Mouse (Mus musculus): ENCODE data around the gene Slc39a13.
"Not testable (repeated sequence)": the region's sequence is repeated elsewhere in the genome, so short reads cannot be mapped to it uniquely, and the experiment has no call there.

The Slc39a13 gene

DNA sequence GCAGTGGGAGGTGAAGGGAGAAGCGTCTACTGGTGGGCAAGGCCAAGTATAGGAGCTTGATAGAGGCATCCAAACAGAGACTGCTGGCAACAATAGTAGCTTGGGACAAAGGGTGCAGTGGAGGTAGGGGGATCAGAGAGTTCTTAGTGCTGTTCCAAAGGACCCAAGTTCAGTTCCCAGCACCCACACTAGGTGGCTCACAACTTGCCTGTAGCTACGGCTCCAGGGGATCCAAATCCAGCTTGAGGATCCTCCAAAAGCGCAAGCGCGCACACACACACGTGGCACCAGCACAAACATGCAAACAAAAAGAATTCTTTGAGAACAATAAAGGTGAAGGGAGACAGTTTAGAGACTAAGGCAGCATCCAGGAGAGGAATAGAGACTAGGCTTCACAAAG lies 6.0 kb downstream of the Slc39a13 start:
- no peak for DNase-seq (ENCODE audit: low spot score)

DNA sequence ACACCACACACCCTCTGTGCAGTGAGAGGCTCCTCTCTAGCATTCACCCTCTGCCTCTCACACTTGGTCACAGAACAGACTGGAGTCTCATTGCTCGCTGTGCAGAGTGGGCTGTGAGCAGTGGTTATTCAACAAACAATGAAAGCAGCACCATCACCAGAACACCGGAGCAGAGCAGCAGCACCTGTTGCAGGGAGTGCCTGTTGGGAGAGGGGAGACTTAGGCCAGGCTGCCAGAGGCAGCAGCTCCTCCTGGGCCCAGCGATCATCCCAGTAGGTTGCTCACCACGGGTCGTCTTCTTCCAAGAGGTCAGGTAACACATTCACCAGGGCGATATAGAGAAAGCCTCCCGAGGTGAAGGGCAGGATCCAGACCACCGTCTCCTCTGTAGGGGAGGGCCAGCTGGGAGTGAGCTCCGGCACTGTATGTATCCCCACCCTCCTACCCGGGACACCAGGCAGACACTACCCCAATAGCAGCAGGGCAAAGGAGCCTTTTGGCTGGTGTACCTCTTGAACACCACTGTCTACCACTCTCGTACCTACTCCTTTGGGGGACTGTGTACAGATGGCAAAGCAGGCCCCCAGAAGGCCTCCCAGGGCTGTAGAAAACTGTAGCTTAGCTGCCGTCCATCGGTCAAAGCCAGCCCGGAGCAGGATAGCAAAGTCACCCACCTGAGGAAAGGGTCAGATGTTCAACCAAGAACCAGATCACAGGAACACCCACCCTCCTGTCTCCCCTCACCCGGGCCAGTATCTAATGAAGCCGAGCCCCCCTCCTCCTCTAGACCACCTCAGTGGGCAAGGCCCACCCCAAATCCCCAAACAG lies 7.2 kb downstream of the Slc39a13 start:
- no peak for DNase-seq (ENCODE audit: low spot score)

DNA sequence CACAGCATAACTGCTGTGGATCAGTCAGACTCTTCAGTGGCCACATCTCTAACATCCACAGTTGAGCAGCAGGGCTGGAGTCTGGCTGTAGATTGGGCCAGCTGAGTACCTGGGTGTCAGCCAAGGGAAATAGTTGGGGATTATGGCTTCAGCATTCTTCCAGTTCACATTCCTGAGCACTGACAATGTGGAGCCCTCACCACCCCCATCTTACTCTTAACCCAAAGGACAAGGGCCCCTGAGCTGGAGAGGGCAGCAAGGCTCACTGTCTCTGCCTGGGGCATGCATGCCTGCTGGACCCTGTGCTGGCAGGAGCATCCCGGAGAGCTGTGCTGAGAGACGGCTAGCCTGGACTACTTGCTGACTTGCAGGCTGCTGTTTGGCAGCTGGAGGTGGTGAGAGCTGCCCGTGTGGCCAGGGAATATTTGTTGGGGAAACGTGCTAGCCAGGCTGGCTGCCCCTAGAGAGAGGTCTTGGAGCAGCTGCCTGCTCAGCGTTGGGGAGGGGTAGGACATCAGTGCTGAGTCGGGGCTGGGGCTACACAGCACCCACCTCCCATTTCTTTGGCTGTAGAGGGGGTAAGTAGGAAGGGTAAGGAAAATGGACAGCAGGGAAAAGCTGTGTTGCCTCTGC lies 8.3 kb downstream of the Slc39a13 start:
- DNase-seq (ENCODE audit: low spot score), result no peak

DNA sequence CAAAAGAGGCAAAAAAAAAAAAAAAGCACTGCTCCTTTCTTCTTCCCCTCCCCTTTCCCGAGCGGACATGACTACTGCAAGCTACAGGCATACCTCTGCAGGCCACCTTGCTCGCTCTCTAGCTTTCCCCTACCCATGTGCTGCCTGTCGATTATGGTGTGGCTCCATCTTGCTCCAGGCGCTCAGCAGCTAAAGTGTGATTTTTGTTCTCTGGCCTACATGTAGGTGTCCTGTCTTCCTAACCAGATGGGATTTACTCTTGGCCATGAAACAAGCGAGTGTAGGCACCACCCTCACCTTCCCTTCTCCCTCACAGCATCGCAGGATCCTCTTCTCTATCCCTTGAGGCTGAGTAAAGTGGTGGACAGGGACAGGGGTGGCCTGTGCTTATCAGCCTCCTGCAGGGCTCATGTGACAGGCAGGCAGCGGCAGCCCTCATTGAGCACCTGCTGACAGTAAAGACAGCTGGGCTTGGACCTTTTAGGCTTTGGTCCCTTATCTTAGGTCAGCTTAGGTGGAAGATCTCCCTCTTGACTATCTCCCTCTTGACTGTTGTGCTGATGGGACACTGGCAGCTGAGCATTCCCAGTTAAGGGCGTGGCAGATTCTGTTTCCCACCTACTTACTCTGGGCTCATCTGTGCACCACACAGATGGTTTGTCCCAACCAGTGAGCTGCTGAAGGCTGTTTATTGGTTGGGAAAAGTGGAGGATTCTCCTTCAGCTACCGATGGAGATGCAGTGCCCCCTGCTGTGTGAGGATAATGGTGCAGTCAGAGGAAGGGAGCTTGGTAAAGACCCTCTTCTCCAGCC lies 9.5 kb downstream of the Slc39a13 start:
- DNase-seq (ENCODE audit: low spot score), result peak; percentile 64

DNA sequence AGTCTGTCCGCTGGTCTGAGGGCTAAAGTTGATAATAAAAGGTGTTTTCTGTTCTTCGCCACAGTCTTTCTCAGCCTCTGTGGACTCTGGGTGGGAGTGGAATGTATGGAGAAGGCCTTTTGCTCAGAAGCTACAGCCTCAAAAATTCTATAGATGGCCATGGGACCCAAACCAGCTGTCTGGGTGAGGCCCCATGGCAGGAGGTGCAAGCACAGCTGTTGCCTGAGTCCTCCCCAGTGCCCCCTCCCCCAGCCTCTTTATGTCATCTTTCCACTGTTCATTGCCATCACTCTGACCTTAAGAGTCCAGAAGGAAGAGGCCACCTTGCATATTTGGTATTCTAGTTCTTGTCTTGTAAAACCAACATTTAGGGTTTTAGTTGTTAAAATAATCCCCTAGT lies 10.8 kb downstream of the Slc39a13 start:
- DNase-seq (ENCODE audit: low spot score), result no peak

DNA sequence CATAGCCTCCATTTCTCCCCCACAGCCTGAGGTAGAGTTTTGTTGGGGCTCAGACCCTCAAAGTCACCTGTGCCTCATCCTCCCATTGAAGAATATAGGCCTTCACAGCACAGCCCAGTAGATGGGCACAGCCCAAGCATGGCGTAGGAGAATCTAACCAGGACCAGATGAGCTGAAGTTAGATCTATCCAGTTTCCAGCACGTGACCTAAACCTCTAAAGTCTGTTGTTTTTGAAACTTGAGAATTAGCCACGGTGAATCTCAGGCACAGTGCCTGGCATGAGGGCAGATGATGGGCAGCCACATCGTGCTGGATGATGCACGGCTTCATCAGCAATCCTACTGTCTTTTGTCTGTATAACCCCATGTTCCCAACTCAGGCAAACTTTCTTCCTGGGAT lies 11.8 kb downstream of the Slc39a13 start:
- no peak for DNase-seq (ENCODE audit: low spot score)

DNA sequence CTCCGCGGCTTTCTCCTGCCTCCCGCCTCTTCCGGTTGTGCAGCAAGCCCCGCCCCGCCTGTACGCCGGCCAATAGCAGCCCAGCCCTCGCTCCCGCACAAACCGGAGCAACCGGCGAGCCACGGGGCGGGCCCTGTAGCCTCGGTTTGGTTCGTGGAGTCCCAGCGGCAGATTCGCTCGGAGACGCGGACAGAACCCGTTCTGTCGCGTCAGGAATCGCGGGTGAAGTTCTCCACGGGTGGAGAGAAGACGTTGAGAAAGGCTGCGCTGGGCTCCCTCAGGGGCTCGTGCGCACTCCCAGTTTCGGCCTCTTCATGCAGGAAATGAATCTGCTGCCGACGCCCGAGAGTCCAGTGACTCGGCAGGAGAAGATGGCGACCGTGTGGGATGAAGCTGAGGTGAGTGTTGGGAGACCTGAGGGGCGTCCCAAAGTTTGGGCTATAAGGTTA lies 16.3 kb downstream of the Slc39a13 start, which contains the start of gene Psmc3:
Gene Psmc3, plus strand, starts transcription at position 76 of the 449 bp plus-strand sequence.
- DNase-seq (ENCODE audit: low spot score), result peak; percentile 87

DNA sequence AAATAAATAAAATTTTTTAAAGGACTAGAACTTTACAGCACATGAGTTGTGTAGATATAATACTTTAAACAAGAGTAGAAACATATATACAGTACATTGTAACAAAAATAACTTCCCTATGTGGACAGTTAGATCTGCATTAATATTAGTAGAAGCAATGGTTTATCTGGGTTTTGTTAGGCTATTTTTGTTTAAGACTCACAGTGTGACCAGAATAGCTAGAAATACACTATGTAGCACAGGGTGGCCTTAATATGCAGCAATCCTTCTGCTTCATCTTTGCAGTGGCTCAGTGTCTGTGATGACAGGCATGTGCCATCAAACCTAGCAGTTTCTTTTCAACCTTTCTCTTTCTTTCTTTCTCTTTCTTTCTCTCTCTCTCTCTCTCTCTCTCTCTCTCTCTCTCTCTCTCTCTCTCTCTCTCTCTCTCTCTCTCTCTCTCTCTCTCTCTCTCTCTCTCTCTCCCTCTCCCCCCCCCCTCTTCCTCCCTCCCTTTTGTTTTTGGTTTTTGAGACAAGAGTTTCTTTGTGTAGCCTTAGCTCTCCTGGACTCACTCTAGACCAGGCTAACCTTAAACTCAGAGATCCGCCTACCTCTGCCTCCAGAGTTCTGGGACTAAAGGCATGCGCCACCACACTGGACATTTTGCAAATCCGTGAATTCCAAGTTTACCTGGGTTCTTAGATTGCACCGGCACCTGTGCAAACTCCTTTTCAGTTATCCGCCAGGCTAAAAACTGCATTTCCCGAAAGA lies 16.9 kb downstream of the Slc39a13 start:
- DNase-seq (ENCODE audit: low spot score), result no peak

DNA sequence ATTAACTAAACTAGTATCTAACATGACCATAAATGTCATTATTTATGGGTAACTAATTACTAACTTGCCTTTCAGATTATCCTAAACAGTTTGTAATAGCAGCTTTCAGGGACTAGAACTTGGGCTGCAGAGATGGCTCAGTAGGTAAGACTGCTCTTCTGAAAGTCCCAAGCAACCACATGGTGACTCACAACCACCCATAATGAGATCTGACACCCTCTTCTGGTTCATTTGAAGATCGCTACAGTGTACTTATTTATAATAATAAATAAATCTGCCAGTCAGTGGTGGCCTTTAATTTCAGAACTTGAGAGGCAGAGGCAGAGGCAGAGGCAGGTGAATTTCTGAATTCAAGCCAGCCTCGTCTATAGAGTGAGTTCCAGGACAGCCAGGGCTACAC lies 17.5 kb downstream of the Slc39a13 start:
- DNase-seq (ENCODE audit: low spot score), result no peak

DNA sequence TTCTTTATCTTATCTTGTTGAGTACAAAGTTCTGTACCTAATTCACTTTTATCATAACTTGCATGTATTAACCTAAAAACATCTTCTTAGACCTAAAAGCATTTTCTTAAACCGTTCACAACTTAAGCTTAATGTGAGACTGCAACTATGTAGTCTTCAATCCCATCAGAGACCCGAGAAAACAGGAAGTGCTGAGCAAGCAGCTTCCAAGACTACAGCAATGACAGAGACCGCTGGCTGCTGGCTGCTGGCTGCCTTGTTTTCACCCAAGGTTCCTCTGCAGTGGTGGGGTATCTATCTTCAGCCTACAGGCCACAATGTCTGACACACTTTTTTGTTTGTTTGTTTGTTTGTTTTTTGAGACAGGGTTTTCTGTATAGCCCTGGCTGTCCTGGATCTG lies 18.3 kb downstream of the Slc39a13 start:
- no peak for DNase-seq (ENCODE audit: low spot score)

DNA sequence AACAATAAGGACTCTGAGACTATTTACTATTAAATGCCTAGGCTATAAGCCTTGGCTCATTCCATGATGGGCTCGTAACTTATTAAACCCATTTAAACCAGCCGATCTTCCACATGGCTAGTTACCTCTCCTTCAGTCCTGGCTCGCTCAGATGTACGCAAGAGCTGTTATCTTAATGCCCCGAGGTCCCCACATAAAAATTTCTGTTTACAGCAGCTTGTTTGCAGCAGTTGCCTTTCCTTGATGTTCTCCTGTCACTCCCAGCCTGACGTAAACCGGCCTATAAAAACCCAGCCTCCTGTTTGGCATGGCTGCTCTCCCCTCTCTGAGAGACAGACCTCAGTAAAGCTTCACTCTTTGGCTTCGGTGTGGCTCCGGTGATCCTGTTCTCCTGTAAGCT lies 22.9 kb downstream of the Slc39a13 start:
- no peak for DNase-seq (ENCODE audit: low spot score)

DNA sequence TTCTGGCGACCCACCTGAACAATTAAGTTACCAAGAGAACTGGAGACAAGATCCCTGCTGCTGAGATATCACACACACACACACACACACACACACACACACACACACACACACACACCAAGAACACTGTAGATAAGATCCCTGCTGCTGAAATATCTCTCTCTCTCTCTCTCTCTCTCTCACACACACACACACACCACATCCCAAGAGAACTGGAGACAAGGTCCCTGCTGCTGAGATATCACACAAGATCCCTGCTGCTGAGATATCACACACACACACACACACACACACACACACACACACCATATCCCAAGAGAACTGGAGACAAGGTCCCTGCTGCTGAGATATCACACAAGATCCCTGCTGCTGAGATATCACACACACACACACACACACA lies 24.4 kb downstream of the Slc39a13 start:
- DNase-seq (ENCODE audit: low spot score), result not testable (repeated sequence)

DNA sequence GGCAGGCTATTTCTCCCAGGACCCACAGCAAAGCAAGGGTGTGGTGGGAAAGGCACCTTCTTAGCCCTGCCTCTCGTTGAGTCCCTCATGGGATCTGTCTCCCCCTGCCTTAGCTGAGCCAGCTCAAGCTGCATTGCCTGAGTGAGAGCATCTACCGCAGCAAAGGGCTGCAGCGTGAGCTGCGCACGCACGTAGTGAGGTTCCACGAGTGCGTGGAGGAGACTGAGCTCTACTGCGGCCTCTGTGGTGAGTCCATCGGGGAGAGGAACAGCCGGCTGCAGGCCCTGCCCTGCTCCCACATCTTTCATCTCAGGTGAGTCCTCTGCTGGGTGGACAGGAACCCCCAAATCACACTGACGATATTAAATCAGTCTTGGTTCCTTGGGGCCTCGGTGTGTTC lies 25.5 kb downstream of the Slc39a13 start:
- no peak for DNase-seq (ENCODE audit: low spot score)

DNA sequence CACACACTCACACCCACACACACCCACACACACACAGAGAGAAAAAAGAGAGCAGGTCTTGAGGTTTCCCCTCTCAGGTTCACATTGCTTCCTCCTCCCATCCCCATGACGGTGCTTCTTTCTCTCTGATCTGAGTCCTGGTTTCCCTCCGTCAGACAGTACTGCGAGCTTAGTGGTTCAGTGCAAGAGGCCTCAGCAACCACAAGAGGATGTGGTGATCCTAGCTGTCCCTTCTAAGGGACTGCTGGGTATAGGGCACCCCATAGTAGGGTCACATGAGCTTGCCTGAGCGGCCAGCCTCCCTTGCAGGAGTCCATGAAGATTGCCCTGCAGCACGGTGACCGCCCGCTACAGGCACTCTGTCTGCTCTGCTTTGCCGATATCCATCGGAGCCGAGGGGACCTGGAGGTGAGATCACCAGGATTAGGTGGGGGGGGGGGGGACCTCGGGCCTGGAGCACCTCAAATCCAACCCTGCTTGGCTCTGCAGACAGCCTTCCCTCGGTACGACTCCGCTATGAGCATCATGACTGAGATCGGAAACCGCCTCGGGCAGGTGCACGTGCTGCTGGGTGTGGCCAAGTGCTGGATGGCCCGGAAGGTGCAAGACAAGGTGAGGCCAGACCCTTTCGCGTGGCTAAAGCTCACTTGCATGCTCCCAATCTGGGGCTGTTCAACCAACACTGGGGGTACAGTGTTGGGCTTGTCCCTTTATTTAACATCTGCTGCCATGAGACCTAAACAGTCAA lies 27.4 kb downstream of the Slc39a13 start:
- no peak for DNase-seq (ENCODE audit: low spot score)

DNA sequence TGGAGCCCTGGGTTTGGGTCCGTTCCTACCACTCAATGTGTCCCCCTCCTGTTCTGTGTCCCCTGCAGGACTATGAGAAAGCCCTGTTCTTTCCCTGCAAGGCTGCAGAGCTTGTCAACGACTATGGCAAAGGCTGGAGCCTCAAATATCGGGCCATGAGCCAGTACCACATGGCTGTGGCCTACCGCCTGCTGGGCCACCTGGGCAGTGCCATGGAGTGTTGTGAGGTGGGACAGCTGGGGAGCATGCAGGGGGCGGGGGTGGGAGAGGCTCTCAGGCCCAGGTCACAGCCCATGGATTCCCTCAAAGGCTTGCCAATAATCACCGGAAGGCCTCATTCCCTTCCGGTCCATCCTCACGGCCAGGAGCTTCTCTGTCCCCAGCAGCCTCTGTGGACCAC lies 28.4 kb downstream of the Slc39a13 start:
- no peak for DNase-seq (ENCODE audit: low spot score)

DNA sequence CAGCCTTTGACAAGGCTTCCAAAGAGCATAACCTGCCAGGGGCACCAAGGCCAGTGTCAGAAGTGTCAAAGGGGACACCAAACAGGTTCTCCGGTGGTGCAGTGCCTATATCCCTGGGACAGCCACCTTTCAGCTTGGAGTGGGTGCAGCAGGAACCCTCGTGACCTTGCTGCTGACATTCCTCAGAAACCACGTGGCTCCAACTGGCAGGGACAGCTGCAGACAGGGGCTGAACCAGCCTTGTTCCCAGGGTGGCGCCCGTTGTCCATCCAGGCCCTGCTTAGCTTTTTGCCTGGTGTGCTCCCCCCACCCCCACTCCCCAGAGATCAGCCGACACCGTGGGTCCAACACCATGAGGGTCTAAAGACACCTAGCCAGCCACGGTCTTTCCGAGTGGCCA lies 34.8 kb downstream of the Slc39a13 start, which contains the start of gene Rapsn:
Gene Rapsn, plus strand, starts transcription at position 236 of the 400 bp plus-strand sequence.
- no peak for DNase-seq (ENCODE audit: low spot score)

DNA sequence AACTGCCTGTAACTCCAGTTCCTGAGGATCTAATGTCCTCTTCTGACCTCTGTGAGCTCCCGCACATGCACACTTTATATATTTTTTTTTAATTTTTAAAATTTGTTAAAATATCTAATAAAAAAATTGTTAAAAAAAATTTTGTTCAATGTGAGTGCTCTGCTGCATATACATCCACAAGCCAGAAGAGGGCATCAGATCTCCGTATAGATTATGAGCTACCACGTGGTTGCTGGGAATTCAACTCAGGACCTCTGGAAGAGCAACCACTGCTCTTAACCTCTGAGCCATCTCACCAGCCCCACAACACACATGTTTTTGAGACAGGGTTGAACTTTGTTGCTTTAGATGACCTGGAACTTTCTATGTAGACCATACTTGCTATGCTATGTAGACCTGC lies 37.2 kb downstream of the Slc39a13 start:
- no peak for DNase-seq (ENCODE audit: low spot score)

DNA sequence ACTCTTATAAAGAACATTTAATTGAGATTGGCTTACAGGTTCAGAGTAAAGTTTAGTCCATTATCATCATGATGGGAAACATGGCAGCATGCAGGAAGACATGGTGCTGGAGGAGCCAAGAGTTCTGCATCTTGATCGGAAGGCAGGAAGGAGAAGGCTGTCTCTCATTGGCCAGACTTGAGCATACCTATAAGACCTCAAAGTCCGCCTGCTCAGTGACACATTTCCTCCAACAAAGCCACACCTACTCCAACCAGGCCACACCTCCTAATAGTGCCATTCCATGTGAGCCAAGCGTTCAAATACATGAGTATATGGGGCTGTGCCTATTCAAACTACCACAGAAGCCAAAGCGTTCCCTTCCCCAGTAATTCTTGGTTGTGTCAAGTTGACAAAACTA lies 39.0 kb downstream of the Slc39a13 start:
- DNase-seq (ENCODE audit: low spot score), result no peak

DNA sequence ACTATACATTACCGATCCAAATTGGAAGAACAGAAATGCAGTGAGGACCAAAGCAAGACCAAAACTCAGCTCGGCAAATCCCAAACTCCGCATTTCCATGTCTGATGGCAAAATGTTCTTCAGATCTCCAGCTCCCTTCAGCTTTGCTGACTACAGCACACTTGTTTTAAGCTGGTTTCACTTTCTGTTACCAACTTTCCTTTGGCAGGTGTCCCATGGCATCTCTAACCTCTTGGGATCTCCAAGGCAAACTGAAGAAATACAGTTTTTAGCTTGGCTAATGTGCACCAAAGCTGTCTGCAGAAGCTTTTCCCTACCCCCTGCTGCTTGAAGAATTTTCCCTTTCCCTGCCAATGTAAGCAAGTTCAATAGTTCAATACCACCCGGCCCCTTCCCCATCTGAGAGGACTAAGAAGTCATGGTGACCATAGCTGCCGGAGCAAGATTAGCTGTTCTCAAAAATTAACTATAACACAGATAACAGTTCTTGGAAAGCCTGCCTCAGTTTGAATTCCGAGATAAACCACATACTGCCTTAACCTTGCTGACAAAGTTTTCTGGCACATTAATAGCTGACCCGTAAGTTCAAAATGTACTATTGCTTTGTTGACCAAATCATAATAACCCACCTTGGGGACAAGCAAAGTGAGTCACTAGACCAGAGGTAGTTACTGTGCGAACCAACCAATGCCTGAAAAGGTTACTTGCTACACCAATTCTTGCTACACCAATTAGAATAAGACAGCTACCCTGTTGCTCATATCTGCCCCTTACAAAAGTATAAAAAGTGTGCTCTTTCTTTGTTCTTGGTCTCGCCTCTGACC lies 42.6 kb downstream of the Slc39a13 start:
- DNase-seq (ENCODE audit: low spot score), result no peak

DNA sequence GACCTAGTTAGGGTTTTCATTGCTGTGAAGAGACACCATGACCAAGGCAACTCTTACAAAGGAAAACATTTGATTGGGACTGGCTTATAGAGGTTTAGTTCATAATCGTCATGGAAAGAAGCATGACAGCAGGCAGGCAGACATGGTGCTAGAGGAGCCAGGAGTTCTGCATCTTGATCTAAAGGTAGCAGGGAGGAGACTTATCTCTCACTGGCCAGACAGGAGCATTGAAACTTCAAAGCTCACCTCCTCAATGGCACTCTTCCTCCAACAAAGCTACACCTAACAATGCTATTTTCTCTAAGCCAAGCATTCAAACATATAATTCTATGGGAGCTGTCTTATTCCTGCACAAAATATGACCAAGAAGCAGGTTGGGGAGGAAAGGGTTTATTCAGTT lies 43.7 kb downstream of the Slc39a13 start:
- no peak for DNase-seq (ENCODE audit: low spot score)
